Mouse (Mus musculus) MEL (cell line): Measurements from ENCODE around the gene Utrn. TPM values are rescaled to one million over a fixed set of nuclear protein-coding genes. Genes with fewer than 3 reads are reported as not detected.

Experiments used
- DNase-seq: peaks from one replicate; pipeline ENCODE4 v3.0.0; 2011; ENCODE audit warnings: low read depth, low spot score
- H3K27ac ChIP-seq: 2 replicates; pipeline ENCODE4 v1.5.1; 2012; ENCODE audit warnings: low read depth, mild to moderate bottlenecking, control low read depth, low read length, moderate library complexity; ENCODE audit not compliant: control insufficient read depth
- H3K27me3 ChIP-seq, 2 experiments: fragments of 150-350 bp in 1 of 2; sonication (generic) in 1 of 2; 2 replicates each; pipeline ENCODE4 v1.6.1; 2012; ENCODE audit warnings: low read length in 2 of 2, mild to moderate bottlenecking in 2 of 2, improper control_type of control experiment in 1 of 2, moderate library complexity in 1 of 2; ENCODE audit not compliant: insufficient read depth in 2 of 2, control insufficient read depth in 1 of 2
- H3K36me3 ChIP-seq, 2 experiments: 2 replicates each; pipeline ENCODE4 v1.6.1; 2012 to 2014; ENCODE audit warnings: low read length in 2 of 2, improper control_type of control experiment in 1 of 2, inconsistent platforms in 1 of 2, mild to moderate bottlenecking in 1 of 2; ENCODE audit not compliant: insufficient read depth in 2 of 2, control insufficient read depth in 1 of 2
- H3K4me1 ChIP-seq, 2 experiments: fragments of 150-350 bp in 1 of 2; sonication (generic) in 1 of 2; 2 replicates each; pipeline ENCODE4 v1.6.1; 2012; ENCODE audit warnings: low read length in 2 of 2, improper control_type of control experiment in 1 of 2, mild to moderate bottlenecking in 1 of 2; ENCODE audit not compliant: insufficient read depth in 2 of 2, control insufficient read depth in 1 of 2
- H3K4me3 ChIP-seq, 2 experiments: fragments of 150-350 bp in 1 of 2; sonication (generic) in 1 of 2; 2 replicates each; pipeline ENCODE4 v1.5.1; 2012; ENCODE audit warnings: low read depth in 2 of 2, low read length in 2 of 2, mild to moderate bottlenecking in 2 of 2, moderate library complexity in 2 of 2, control low read depth in 1 of 2, improper control_type of control experiment in 1 of 2; ENCODE audit not compliant: control insufficient read depth in 1 of 2, insufficient read depth in 1 of 2
- H3K79me2 ChIP-seq: 2 replicates; pipeline ENCODE4 v1.6.1; 2012; ENCODE audit warnings: mild to moderate bottlenecking, low read length, moderate library complexity; ENCODE audit not compliant: control insufficient read depth, poor library complexity, insufficient read depth
- H3K9ac ChIP-seq: 2 replicates; pipeline ENCODE4 v1.6.1; 2012; ENCODE audit warnings: low read depth, mild to moderate bottlenecking, control low read depth, low read length, moderate library complexity; ENCODE audit not compliant: control insufficient read depth, poor library complexity, severe bottlenecking
- H3K9me3 ChIP-seq: fragments of 150-350 bp; sonication (generic); replicated peaks from 2 replicates; pipeline ENCODE4 v1.6.1; 2012; ENCODE audit warnings: mild to moderate bottlenecking, low read length, improper control_type of control experiment, moderate library complexity; ENCODE audit not compliant: insufficient read depth
- CHD1 ChIP-seq: IDR thresholded peaks from 2 replicates; pipeline ENCODE4 v1.6.1; 2012; ENCODE audit warnings: low read depth, mild to moderate bottlenecking, inconsistent platforms, low read length, improper control_type of control experiment
- CHD2 ChIP-seq: IDR thresholded peaks from 2 replicates; pipeline ENCODE4 v1.6.1; 2011; ENCODE audit warnings: low read length, improper control_type of control experiment
- ETS1 ChIP-seq: IDR thresholded peaks from 2 replicates; pipeline ENCODE4 v1.6.1; 2012; ENCODE audit warnings: low read depth, mild to moderate bottlenecking, inconsistent platforms, low read length, improper control_type of control experiment, moderate library complexity
- HCFC1 ChIP-seq: IDR thresholded peaks from 2 replicates; pipeline ENCODE4 v1.6.1; 2012; ENCODE audit warnings: low read depth, mild to moderate bottlenecking, inconsistent platforms, low read length, improper control_type of control experiment, moderate library complexity
- JUND ChIP-seq: IDR thresholded peaks from 2 replicates; pipeline ENCODE4 v1.6.1; 2011; ENCODE audit warnings: low read depth, mild to moderate bottlenecking, improper control_type of control experiment, low read length
- KAT2A ChIP-seq: conservative IDR thresholded peaks from 2 replicates; pipeline ENCODE4 v1.6.1; 2012; ENCODE audit warnings: low read depth, low read length, improper control_type of control experiment, inconsistent platforms
- MAFK ChIP-seq: IDR thresholded peaks from 2 replicates; pipeline ENCODE4 v1.6.1; 2011; ENCODE audit warnings: low read depth, mild to moderate bottlenecking, low read length, improper control_type of control experiment, borderline replicate concordance
- MAX ChIP-seq: IDR thresholded peaks from 2 replicates; pipeline ENCODE4 v1.6.1; 2011; ENCODE audit warnings: low read length, improper control_type of control experiment
- MEF2A ChIP-seq: IDR thresholded peaks from 2 replicates; pipeline ENCODE4 v1.6.1; 2014; ENCODE audit warnings: low read depth, mild to moderate bottlenecking, inconsistent platforms, low read length, improper control_type of control experiment; ENCODE audit not compliant: poor library complexity, insufficient replicate concordance, severe bottlenecking; ENCODE audit errors: extremely low read depth
- MYB ChIP-seq: IDR thresholded peaks from 2 replicates; pipeline ENCODE4 v1.6.1; 2011; ENCODE audit warnings: mild to moderate bottlenecking, low read depth, low read length, improper control_type of control experiment
- MYC ChIP-seq: IDR thresholded peaks from 2 replicates; pipeline ENCODE4 v1.6.1; 2011; ENCODE audit warnings: low read depth, mild to moderate bottlenecking, low read length, improper control_type of control experiment, moderate library complexity
- POLR2A ChIP-seq, 2 experiments: IDR thresholded peaks; 2 replicates each; pipeline ENCODE4 v1.6.1; 2011 to 2012; ENCODE audit warnings: low read length in 2 of 2, mild to moderate bottlenecking in 2 of 2, control low read depth in 1 of 2, improper control_type of control experiment in 1 of 2, low read depth in 1 of 2, moderate library complexity in 1 of 2; ENCODE audit not compliant: control insufficient read depth in 1 of 2, insufficient read depth in 1 of 2, poor library complexity in 1 of 2
- POLR2AphosphoS2 ChIP-seq: IDR thresholded peaks from 2 replicates; pipeline ENCODE4 v1.6.1; 2011; ENCODE audit warnings: low read length, improper control_type of control experiment
- POLR2AphosphoS5 ChIP-seq: IDR thresholded peaks from 2 replicates; pipeline ENCODE4 v1.6.1; 2012; ENCODE audit warnings: low read depth, borderline replicate concordance, mild to moderate bottlenecking, inconsistent platforms, low read length, moderate library complexity, mixed read lengths
- RCOR1 ChIP-seq: IDR thresholded peaks from 2 replicates; pipeline ENCODE4 v1.6.1; 2012; ENCODE audit warnings: low read depth, mild to moderate bottlenecking, inconsistent platforms, low read length, improper control_type of control experiment
- SIN3A ChIP-seq: IDR thresholded peaks from 2 replicates; pipeline ENCODE4 v1.6.1; 2012; ENCODE audit warnings: low read length, improper control_type of control experiment, inconsistent platforms
- SMC3 ChIP-seq: IDR thresholded peaks from 2 replicates; pipeline ENCODE4 v1.6.1; 2011; ENCODE audit warnings: low read depth, low read length, improper control_type of control experiment
- UBTF ChIP-seq: IDR thresholded peaks from 2 replicates; pipeline ENCODE4 v1.6.1; 2012; ENCODE audit warnings: low read depth, mild to moderate bottlenecking, inconsistent platforms, low read length, improper control_type of control experiment, moderate library complexity, borderline replicate concordance; ENCODE audit not compliant: insufficient read depth
- USF1 ChIP-seq: IDR thresholded peaks from 2 replicates; pipeline ENCODE4 v1.6.1; 2014; ENCODE audit warnings: low read depth, mild to moderate bottlenecking, inconsistent platforms, low read length, improper control_type of control experiment, moderate library complexity
- USF2 ChIP-seq, 2 experiments: IDR thresholded peaks; 2 replicates each; pipeline ENCODE4 v1.6.1; 2011 to 2012; ENCODE audit warnings: improper control_type of control experiment in 2 of 2, low read length in 2 of 2, borderline replicate concordance in 1 of 2, inconsistent platforms in 1 of 2, low read depth in 1 of 2, mild to moderate bottlenecking in 1 of 2; ENCODE audit not compliant: insufficient read depth in 1 of 2
- ZNF384 ChIP-seq: IDR thresholded peaks from 2 replicates; pipeline ENCODE4 v1.6.1; 2012; ENCODE audit warnings: low read depth, mild to moderate bottlenecking, inconsistent platforms, low read length, improper control_type of control experiment
- polyA plus RNA-seq, 2 experiments: library from polyadenylated mRNA; stranded (reverse) in 1 of 2; unstranded in 1 of 2; fragments of >175 nt in 1 of 2; fragments of >200 nt in 1 of 2; gene quantifications; 2 replicates each; pipeline versions ENCODE4 v1.2.1 to v1.2.4; 2012; ENCODE audit warnings: low replicate concordance in 2 of 2, low read depth in 1 of 2; ENCODE audit not compliant: insufficient read length in 2 of 2, insufficient read depth in 1 of 2, missing spikeins in 1 of 2
- total RNA-seq: library from RNA; depleted of rRNA; stranded (reverse); fragments of 300-350 nt; gene quantifications from 2 replicates; pipeline ENCODE4 v1.2.3, GENCODE M21; 2012

The Utrn gene
- total and polyA plus RNA-seq, 3 experiments: 2.3 to 4.3 TPM; not detected in 1

GRCm38 (mm10) chr10:12731459-12731858, 137.7 kb downstream of the Utrn start:
- Histone ChIP-seq H3K4me1 (no peaks in the 10 kb centered on the region), H3K9me3 (no peaks in the 10 kb centered on the region), H3K79me2 (no peaks in the 10 kb centered on the region), H3K4me3 (no peak overlapping the region), H3K36me3 (no peaks in the 10 kb centered on the region), H3K27ac (no peak overlapping the region), H3K9ac (no peak overlapping the region), H3K27me3 (no peaks in the 10 kb centered on the region)
- no peak for TF ChIP-seq MAX
- no peak for TF ChIP-seq SMC3
- TF ChIP-seq KAT2A: no peak
- TF ChIP-seq RCOR1: no peak
- no peak for TF ChIP-seq MAFK
- no peak for TF ChIP-seq CHD2
- TF ChIP-seq UBTF: no peak
- no peak for TF ChIP-seq HCFC1
- TF ChIP-seq ZNF384: no peak
- TF ChIP-seq SIN3A: no peak
- DNase-seq: no peak

- Histone ChIP-seq H3K79me2 (no peaks in the 10 kb centered on the region), H3K9ac (no peak overlapping the region), H3K4me3 (no peak overlapping the region), H3K36me3 (no peaks in the 10 kb centered on the region), H3K4me1 (no peaks in the 10 kb centered on the region), H3K27ac (no peak overlapping the region), H3K9me3 (no peaks in the 10 kb centered on the region), H3K27me3 (no peaks in the 10 kb centered on the region)
- DNase-seq: no peak
- TF ChIP-seq CHD1: no peak
- no peak for TF ChIP-seq MAX
- no peak for TF ChIP-seq CHD2
- TF ChIP-seq ETS1: no peak
- TF ChIP-seq RCOR1: no peak
- TF ChIP-seq POLR2A (IDR thresholded peaks at IDR 0.05; ENCODE audit: control insufficient read depth in 1 of 2, insufficient read depth in 1 of 2, low read depth in 1 of 2, low read length in 2 of 2, poor library complexity in 1 of 2): no peak
- no peak for TF ChIP-seq JUND
- TF ChIP-seq USF2 (IDR thresholded peaks at IDR 0.05; ENCODE audit: borderline replicate concordance in 1 of 2, insufficient read depth in 1 of 2, low read depth in 1 of 2, low read length in 2 of 2): no peak
- TF ChIP-seq MEF2A: no peak
- TF ChIP-seq USF1: no peak
- TF ChIP-seq MYB: no peak
- TF ChIP-seq POLR2AphosphoS2: no peak
- no peak for TF ChIP-seq MYC
- no peak for TF ChIP-seq POLR2AphosphoS5
Observed at GRCm38 (mm10) chr10:12729635-12730034, 139.5 kb downstream of the Utrn start.
